Mouse (Mus musculus) midbrain, embryonic 16.5 days (tissue): ENCODE data around the gene Hdac2. TPM values are rescaled to one million over a fixed set of nuclear protein-coding genes. Genes with fewer than 3 reads are reported as not detected.

Experiments used
- ATAC-seq: fragments of 200-750 bp; cut with Nextera tagmentation; 2 replicates; pipeline ENCODE4 v1.8.0; 2017; ENCODE audit warnings: moderate TSS enrichment
- H3K27ac ChIP-seq: fragments of 300-500 bp; sonication (generic); 2 replicates; pipeline ENCODE4 v1.5.1; 2014; ENCODE audit warnings: mild to moderate bottlenecking, low read length, mixed read lengths
- H3K27me3 ChIP-seq: fragments of 300-500 bp; sonication (generic); 2 replicates; pipeline ENCODE4 v1.6.1; 2014; ENCODE audit warnings: low read depth, low read length, mixed read lengths; ENCODE audit not compliant: control insufficient read depth, insufficient read depth
- H3K36me3 ChIP-seq: fragments of 300-500 bp; sonication (generic); 2 replicates; pipeline ENCODE4 v1.6.1; 2014; ENCODE audit warnings: mild to moderate bottlenecking, low read length, moderate library complexity, mixed read lengths; ENCODE audit not compliant: control insufficient read depth, insufficient read depth
- H3K4me1 ChIP-seq: fragments of 300-500 bp; sonication (generic); 2 replicates; pipeline ENCODE4 v1.6.1; 2014; ENCODE audit warnings: mild to moderate bottlenecking, low read length, mixed read lengths; ENCODE audit not compliant: control insufficient read depth, insufficient read depth
- H3K4me2 ChIP-seq: fragments of 300-500 bp; sonication (generic); 2 replicates; pipeline ENCODE4 v1.6.1; 2014; ENCODE audit warnings: mild to moderate bottlenecking, low read length, mixed read lengths
- H3K4me3 ChIP-seq: fragments of 300-500 bp; sonication (generic); 2 replicates; pipeline ENCODE4 v1.5.1; 2014; ENCODE audit warnings: low read depth, mild to moderate bottlenecking, low read length, moderate library complexity, mixed read lengths
- H3K9ac ChIP-seq: fragments of 300-500 bp; sonication (generic); 2 replicates; pipeline ENCODE4 v1.6.1; 2014; ENCODE audit warnings: low read depth, low read length, mixed read lengths
- H3K9me3 ChIP-seq: fragments of 300-500 bp; sonication (generic); replicated peaks from 2 replicates; pipeline ENCODE4 v1.6.1; 2014; ENCODE audit warnings: mild to moderate bottlenecking, low read length, mixed read lengths; ENCODE audit not compliant: control insufficient read depth, poor library complexity, severe bottlenecking
- WGBS: fragments of 180-500 bp; shearing (Covaris S2); extraction: QIAGEN DNeasy Blood & Tissue Kit; methylation state at CpG from one replicate; pipeline ENCODE4 v1.1.7; 2014; 5-methylcytosine and 5-hydroxymethylcytosine counted together
- polyA plus RNA-seq: library from polyadenylated mRNA; unstranded; fragments of >200 nt; fragmentation: Nextera tagmentation; extraction: Ambion mirVana; gene quantifications from 2 replicates; pipeline ENCODE4 v1.2.1, GENCODE M21; 2015

Hdac2 gene
- polyA plus RNA-seq, 1 experiment from 2014 or later, result 327 TPM

- Histone ChIP-seq H3K36me3 (peaks cover 5% of the 10 kb centered on the region; the same call in 1 of the 2 replicates), H3K27ac (no peak overlapping the region), H3K9ac (no peak overlapping the region), H3K9me3 (no peaks in the 10 kb centered on the region), H3K27me3 (no peaks in the 10 kb centered on the region), H3K4me1 (peaks cover 10% of the 10 kb centered on the region), H3K4me2 (no peak overlapping the region), H3K4me3 (no peak overlapping the region)
- no peak for ATAC-seq
- WGBS, result 95% methylated on average over 4 of the region's 4 CpGs
Observed at GRCm38 (mm10) chr10:36981866-36982265, 7.5 kb downstream of the Hdac2 start.

DNA sequence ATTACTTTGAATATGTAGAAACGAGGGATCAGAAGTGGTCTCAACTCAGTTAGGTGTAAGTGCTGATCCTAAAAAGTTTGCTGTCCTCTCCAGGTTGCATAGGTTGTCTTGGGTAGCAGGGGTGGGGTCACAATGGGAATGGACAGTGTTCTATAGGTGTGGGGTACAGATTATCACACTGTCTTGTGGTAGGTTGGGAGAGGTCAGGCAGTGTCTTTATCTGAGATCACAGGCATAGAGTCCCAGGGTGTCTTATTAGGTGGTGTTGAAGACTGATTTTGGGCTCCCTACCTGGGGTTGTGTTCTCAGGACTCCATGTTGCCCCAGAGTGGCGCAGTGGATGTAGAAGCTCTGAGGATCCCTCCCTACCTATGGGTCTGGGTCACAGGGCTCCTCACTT, 17.8 kb downstream of the Hdac2 start:
- Histone ChIP-seq H3K9me3 (no peaks in the 10 kb centered on the region), H3K4me1 (no peaks in the 10 kb centered on the region), H3K9ac (no peak overlapping the region), H3K27me3 (no peaks in the 10 kb centered on the region), H3K27ac (no peak overlapping the region), H3K4me3 (no peak overlapping the region), H3K4me2 (no peak overlapping the region), H3K36me3 (peaks cover 35% of the 10 kb centered on the region)
- 99% methylated on average over 2 of the region's 2 CpGs for WGBS
- ATAC-seq, result no peak

DNA sequence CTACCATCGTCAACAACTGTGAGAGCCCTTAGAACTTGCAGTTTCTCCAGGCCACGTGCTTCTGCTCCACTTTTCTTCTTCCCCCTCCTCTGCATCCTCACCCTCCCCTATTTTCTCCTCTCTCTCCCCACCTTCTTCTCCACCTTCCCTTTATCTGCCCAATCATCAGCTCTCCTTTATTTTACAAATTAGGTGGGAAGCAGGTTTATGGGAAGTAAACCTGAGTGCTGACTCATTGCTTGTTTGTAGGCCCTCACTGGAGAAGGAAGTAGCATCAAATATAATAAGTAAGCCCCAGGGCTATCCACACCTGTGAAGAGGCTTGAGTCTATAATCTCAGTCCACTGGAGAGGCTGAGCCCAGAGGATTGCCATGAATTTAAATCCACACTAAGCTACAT, 26.5 kb downstream of the Hdac2 start:
- Histone ChIP-seq H3K27me3 (no peaks in the 10 kb centered on the region), H3K27ac (no peak overlapping the region), H3K9ac (no peak overlapping the region), H3K4me2 (no peak overlapping the region), H3K4me1 (no peaks in the 10 kb centered on the region), H3K36me3 (peaks cover 38% of the 10 kb centered on the region), H3K4me3 (no peak overlapping the region), H3K9me3 (0 out of 2 replicates have a peak, but pooled peaks cover 1% of the 10 kb centered on the region)
- no peak for ATAC-seq
- 94% methylated on average over 2 of the region's 2 CpGs for WGBS

- H3K27me3 ChIP-seq, result no peaks in the 10 kb centered on the region
- no peaks in the 10 kb centered on the region for H3K9me3 ChIP-seq
- no peaks in the 10 kb centered on the region for H3K36me3 ChIP-seq
- no peak overlapping the region for H3K9ac ChIP-seq
- no peaks in the 10 kb centered on the region for H3K4me1 ChIP-seq
- H3K27ac ChIP-seq, result no peak overlapping the region
- no peak overlapping the region for H3K4me3 ChIP-seq
- 52% methylated on average over 8 of the region's 8 CpGs for WGBS
- ATAC-seq, result peak; percentile 95
- H3K4me2 ChIP-seq, result no peak overlapping the region
Observed at GRCm38 (mm10) chr10:37014274-37015107, 40.1 kb downstream of the Hdac2 start.

GRCm38 (mm10) chr10:37015729-37016128, 41.4 kb downstream of the Hdac2 start:
- Histone ChIP-seq H3K4me3 (no peak overlapping the region), H3K4me2 (no peak overlapping the region), H3K9me3 (no peaks in the 10 kb centered on the region), H3K27me3 (no peaks in the 10 kb centered on the region), H3K27ac (no peak overlapping the region), H3K9ac (no peak overlapping the region), H3K4me1 (no peaks in the 10 kb centered on the region), H3K36me3 (no peaks in the 10 kb centered on the region)
- WGBS, result 69% methylated on average over 2 of the region's 2 CpGs
- no peak for ATAC-seq

- Histone ChIP-seq H3K4me1 (no peaks in the 10 kb centered on the region), H3K4me2 (no peak overlapping the region), H3K9ac (no peak overlapping the region), H3K9me3 (no peaks in the 10 kb centered on the region), H3K36me3 (no peaks in the 10 kb centered on the region), H3K27ac (no peak overlapping the region), H3K27me3 (no peaks in the 10 kb centered on the region), H3K4me3 (no peak overlapping the region)
- 92% methylated on average over 2 of the region's 2 CpGs for WGBS
- no peak for ATAC-seq
Observed at GRCm38 (mm10) chr10:37016200-37016599, 41.9 kb downstream of the Hdac2 start.

- Histone ChIP-seq H3K9me3 (0 out of 2 replicates have a peak, but pooled peaks cover 2% of the 10 kb centered on the region), H3K36me3 (no peaks in the 10 kb centered on the region), H3K4me2 (no peak overlapping the region), H3K27me3 (no peaks in the 10 kb centered on the region), H3K4me3 (no peak overlapping the region), H3K27ac (no peak overlapping the region), H3K4me1 (no peaks in the 10 kb centered on the region), H3K9ac (no peak overlapping the region)
- no peak for ATAC-seq
- WGBS, result 67% methylated on average over 1 of the region's 1 CpGs
Observed at GRCm38 (mm10) chr10:37024301-37024700, 50.0 kb downstream of the Hdac2 start.

GRCm38 (mm10) chr10:37028651-37029050, 54.3 kb downstream of the Hdac2 start:
- no peaks in the 10 kb centered on the region for H3K27me3 ChIP-seq
- no peak overlapping the region for H3K4me2 ChIP-seq
- no peak overlapping the region for H3K9ac ChIP-seq
- no peak overlapping the region for H3K27ac ChIP-seq
- no peak for ATAC-seq
- H3K4me3 ChIP-seq, result no peak overlapping the region
- no peaks in the 10 kb centered on the region for H3K36me3 ChIP-seq
- WGBS, result 67% methylated on average over 2 of the region's 2 CpGs
- no peaks in the 10 kb centered on the region for H3K9me3 ChIP-seq
- no peaks in the 10 kb centered on the region for H3K4me1 ChIP-seq

- no peak overlapping the region for H3K4me2 ChIP-seq
- no peaks in the 10 kb centered on the region for H3K4me1 ChIP-seq
- ATAC-seq, result no peak
- no peak overlapping the region for H3K9ac ChIP-seq
- H3K27me3 ChIP-seq, result no peaks in the 10 kb centered on the region
- no peaks in the 10 kb centered on the region for H3K36me3 ChIP-seq
- no peak overlapping the region for H3K4me3 ChIP-seq
- H3K9me3 ChIP-seq, result no peaks in the 10 kb centered on the region
- H3K27ac ChIP-seq, result no peak overlapping the region
- WGBS, result 88% methylated on average over 7 of the region's 7 CpGs
Observed at GRCm38 (mm10) chr10:37035090-37035497, 60.8 kb downstream of the Hdac2 start.
